Mouse (Mus musculus) heart, postnatal 4 days (tissue): ENCODE measurements around the gene Prkce. TPM values are rescaled to one million over a fixed set of nuclear protein-coding genes. Genes with fewer than 3 reads are reported as not detected.
"Not testable (repeated sequence)": the region's sequence is repeated elsewhere in the genome, so short reads cannot be mapped to it uniquely, and the experiment has no call there.

Source experiments
- DNase-seq: peaks from one replicate; pipeline ENCODE4 v3.0.0; 2021
- total RNA-seq, 2 experiments: library from RNA; stranded (reverse); gene quantifications; 2 replicates each; pipeline ENCODE4 v1.2.3; 2021

Prkce gene
- total RNA-seq, 2 experiments from 2014 or later: 33.8 to 35.5 TPM

- DNase-seq: no peak
These were observed 286.2 kb downstream of the Prkce start for GRCm38 (mm10) chr17:86453673-86454350.

DNA sequence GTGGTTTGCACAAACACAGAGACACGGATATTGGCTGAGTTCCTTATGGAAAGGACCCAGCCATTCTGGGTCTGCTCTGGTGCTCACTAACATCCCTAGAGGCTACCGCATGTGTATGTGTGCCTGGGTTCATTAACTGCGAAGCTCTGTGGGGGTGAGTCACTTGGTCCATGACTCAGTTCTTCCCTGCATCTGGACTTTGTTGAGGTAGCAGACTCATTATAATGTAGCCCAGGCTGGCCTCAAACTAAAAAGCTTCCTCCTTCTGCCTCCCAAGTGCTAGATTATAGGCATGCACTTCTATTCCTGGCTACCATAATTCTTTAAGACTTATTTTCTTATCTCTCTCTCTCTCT, 286.7 kb downstream of the Prkce start:
- no peak for DNase-seq

- DNase-seq: peak; percentile 49
These were observed 288.9 kb downstream of the Prkce start for GRCm38 (mm10) chr17:86456512-86456911.

GRCm38 (mm10) chr17:86458302-86458980, 290.9 kb downstream of the Prkce start:
- no peak for DNase-seq

DNA sequence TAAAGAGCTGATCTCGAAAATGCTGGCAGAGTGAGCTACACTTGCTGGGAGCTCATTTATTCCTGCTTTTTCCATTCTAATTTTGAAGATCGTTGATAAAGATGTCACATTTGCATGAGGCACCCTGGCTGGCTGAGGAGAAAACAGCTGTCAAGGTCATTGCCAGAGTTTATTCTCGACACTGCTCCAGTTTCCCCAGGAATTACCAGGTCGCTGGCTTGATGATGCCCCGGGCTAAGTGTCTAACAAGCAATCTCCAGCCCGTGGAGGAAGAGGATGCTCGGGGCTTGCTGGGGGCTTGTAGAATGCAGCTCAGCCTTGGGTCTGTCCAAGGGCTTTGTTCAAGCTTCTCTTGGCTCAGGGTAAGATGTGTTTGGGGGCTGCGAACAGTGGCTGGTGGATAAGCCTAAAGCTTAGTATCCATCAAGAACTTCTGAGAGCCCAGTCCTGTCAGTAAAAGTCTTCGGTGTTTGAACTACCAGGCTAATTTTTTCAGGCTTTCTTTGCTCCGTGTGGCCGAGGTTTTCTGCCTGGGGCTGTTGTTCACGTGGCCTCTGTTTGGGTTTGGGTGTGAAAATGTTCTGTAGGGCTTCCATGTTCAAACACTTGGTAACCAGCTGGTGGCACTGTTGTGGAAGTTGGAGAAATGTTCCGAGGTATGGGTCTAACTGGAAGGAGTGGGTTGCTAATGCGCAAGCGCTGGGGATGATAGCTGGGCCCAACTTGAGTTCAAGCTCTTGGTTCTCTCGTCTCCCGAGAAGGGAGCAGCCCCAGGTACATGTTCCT, 293.3 kb downstream of the Prkce start:
- DNase-seq: no peak

DNA sequence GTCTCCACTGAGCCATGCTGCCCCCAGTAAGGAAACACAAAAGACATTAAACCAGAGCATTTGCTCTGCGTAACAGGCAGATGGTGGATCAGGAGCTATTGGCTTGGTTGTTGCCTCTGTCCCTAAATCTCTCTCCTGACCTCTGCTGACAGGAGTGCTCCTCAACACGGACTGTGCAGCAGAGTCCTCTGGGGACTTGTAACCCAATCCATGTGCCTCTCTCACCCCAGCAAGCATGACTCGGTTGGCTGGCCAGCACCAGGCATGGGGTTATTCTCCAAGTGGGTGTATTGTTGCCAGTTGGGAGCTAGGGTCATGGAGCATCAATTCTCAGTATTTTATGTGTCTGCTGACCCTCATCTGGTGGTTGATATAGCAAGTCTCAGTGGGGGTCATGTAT, 295.8 kb downstream of the Prkce start:
- DNase-seq: no peak

DNA sequence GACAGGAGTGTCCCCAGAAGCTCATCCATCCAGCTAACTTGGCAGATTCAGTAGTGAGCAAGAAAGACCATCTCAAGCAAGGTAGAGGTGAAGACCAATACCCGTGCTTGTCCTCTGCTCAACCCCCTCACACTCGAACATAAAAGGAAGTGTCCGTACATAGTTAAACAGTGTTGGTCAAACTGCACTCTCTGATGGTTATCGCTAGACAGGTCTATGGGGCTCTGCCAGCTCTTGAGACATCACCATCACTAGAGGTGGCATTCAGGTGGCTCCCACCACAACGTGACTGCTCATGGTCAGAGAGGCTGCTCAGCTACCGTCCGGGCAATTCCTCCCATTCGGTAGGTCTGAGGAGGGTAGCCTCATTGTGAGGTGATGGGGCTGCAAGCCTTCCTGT, 296.6 kb downstream of the Prkce start:
- DNase-seq: no peak

DNA sequence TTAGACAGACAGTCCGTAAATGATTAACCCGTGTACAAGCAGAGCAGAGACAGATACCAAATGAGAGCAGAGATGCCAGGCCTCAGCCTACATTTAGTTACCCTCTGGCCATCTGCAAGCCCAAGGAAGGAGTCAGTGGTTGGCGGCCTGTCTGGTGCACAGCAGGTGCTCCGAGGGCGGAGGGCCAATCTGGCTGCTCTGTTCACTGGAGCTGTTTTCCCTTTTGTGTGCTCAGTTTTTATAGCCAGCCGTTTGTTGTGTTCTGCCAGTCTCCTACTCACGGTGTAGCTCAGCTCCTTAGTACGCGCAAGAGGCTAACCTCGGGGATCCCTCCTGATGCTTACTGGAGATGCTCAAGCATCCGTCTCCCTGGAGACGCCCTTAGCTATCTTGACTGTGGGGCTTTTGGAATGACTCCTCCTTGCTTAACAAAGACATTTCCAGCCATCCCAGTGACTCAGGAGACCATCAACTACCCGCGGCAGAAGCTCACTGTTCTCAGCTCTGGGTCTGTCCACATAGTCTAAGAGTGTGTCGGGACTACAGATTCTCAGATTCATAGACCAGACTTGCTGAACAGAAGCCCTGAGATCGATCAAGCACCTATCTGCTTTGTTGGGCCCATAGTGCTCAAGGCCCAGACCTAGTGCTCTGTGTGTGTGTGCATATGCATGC, 297.2 kb downstream of the Prkce start:
- no peak for DNase-seq

- DNase-seq: no peak
These were observed 298.3 kb downstream of the Prkce start for GRCm38 (mm10) chr17:86465865-86466264.

DNA sequence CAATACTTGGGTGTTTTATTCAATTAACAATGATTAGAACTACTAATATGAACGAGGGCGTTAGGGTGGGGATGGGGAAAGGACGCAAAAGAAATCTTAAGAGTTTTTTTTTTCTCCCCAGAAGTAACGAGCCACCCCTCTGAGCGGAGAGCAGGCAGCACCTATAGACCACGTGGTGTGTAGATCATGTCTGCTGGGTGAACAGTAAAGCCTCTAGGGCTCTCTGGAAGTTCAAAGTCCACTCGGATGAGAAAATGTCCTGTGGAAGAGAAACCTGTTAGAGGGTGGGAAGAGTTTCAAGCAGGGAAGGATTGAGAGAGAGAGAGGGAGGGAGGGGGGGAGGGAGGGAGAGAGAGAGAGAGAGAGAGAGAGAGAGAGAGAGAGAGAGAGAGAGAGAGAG, 298.8 kb downstream of the Prkce start:
- DNase-seq: no peak

- DNase-seq: no peak
These were observed 299.3 kb downstream of the Prkce start for GRCm38 (mm10) chr17:86466871-86467270.

- DNase-seq: peak; percentile 25
These were observed 299.8 kb downstream of the Prkce start for GRCm38 (mm10) chr17:86467291-86467898.

GRCm38 (mm10) chr17:86467967-86468366, 300.4 kb downstream of the Prkce start:
- DNase-seq: no peak

DNA sequence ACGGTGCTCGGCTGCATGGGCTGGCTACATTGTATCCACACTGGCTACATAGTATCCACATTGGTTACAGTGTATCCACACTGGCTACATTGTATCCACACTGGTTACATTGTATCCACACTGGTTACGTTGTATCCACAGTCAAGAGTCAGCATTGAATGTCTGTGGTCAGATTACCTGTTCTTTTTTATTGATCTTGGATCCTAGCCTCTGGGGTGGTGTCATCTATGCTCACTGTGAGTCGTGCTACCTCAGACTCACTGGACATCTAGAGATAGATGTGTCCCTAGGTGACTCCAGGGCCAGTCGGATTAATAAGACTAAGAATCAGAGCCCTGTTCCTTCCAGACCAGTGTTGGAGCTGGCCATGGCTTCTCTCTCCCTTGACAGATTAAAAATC, 302.6 kb downstream of the Prkce start:
- no peak for DNase-seq

DNA sequence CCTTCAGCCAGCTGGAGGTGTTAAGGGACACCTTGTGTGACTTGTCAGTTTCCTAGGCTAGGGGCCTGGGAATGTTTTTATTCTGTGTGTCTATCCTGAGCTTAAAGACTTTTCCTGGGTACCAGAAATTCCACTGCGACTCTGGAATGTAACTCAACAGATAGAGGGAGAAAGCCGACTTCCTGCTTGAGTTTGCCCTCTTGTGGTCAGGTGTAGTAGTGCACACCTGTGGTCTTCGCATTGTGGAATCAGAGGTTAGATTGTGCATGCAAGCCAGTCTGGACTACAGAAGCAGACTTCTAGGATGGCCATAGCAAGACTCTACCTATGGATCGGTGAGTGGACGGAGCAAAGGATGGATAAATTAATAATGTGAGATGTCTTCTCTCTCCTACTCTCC, 304.1 kb downstream of the Prkce start:
- no peak for DNase-seq

DNA sequence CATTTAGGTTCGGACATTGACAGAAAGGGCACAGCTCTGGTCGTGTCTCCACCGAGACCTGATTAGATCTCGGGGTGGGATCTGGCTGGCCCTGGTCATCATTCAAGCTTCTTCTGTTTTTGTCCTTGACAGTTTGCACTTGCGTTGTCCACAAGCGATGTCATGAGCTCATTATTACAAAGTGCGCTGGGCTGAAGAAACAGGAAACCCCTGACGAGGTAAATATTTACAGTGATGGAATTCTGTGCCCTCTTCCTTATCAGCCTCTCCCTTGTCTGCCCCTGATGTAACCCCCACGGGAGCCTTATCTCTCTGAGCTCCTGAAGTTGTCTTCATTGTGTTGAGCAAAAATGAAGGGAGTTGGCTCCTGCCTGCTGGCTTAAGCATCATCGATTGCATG, 309.1 kb downstream of the Prkce start:
- no peak for DNase-seq

GRCm38 (mm10) chr17:86477401-86477800, 309.8 kb downstream of the Prkce start:
- not testable (repeated sequence) for DNase-seq

- no peak for DNase-seq
These were observed 311.8 kb downstream of the Prkce start for GRCm38 (mm10) chr17:86479406-86479805.

DNA sequence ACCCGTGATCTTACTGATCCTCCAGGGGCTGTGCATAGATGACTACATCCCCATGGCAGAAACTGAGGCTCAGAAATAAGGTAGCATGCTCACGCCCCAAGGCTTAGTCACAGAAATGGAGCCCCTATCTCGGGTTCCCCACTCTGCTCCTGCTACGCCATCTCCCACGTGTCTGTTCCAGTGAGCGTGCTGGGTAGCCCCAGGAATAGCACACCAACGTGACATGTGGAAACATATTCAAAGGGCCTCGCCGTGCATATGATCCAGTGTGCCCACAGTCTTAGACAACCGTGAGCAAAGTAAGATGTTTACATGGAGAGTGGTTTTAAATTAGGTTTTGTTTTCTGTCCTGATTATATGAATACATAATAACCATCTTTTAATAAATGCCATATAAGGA, 315.1 kb downstream of the Prkce start:
- DNase-seq: no peak

- DNase-seq: peak; percentile 89
These were observed 316.6 kb downstream of the Prkce start for GRCm38 (mm10) chr17:86484087-86484737.

GRCm38 (mm10) chr17:86486657-86487056, 319.1 kb downstream of the Prkce start:
- DNase-seq: no peak

- no peak for DNase-seq
These were observed 319.9 kb downstream of the Prkce start for GRCm38 (mm10) chr17:86487450-86487849.
